Mouse (Mus musculus) left cerebral cortex, postnatal 4 days (tissue): ENCODE measurements around the gene Acvr2b. TPM values are rescaled to one million over a fixed set of nuclear protein-coding genes. Genes with fewer than 3 reads are reported as not detected.

Experiments
- DNase-seq: peaks from one replicate; pipeline ENCODE4 v3.0.0-alpha.2; 2022
- intact Hi-C: fragments of 180-260 bp; cut with DNase I; formaldehyde crosslinking; loops from one replicate; pipeline ENCODE4 v1.15.1; 2025
- total RNA-seq, 2 experiments: library from RNA; stranded (reverse); gene quantifications; 2 replicates each; pipeline ENCODE4 v1.2.3; 2021

The Acvr2b gene
- total RNA-seq, 2 experiments from 2014 or later: 23.8 to 24.6 TPM

GRCm38 (mm10) chr9:119404090-119404489, 2.2 kb downstream of the Acvr2b start:
- DNase-seq: no peak
- intact Hi-C loops: no loop called here

DNA sequence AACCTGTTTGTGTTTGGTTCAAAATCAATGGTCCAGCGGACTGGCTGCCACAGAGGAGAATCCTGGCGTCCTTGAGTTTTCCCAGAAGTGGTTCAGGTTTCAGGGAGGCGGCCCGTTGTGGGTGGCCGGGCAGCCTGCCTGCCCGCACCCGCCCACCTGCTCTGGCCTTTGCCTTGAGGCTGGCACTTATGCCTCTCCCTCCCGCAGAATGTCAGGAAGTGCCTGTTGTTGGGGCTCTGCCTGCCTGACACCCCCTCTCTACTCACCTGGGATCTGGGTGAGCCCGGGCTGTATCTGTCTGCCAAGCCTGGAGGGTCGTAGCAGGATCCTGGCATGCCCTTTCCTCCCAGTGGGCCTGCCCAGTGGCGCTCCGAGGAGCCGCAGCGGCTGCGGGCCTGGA, 6.0 kb downstream of the Acvr2b start:
- intact Hi-C loops: no loop called here
- no peak for DNase-seq

- intact Hi-C loops: no loop called here
Measured at GRCm38 (mm10) chr9:119408898-119409664, 7.2 kb downstream of the Acvr2b start.

GRCm38 (mm10) chr9:119409864-119410263, 7.9 kb downstream of the Acvr2b start:
- no peak for DNase-seq
- intact Hi-C loops: no loop called here

More at GRCm38 (mm10) chr9:119408898-119409664, 7.2 kb downstream of the Acvr2b start:
- no peak for DNase-seq

- DNase-seq: no peak
- intact Hi-C loops: no loop called here
Measured at GRCm38 (mm10) chr9:119418025-119418424, 16.1 kb downstream of the Acvr2b start.

DNA sequence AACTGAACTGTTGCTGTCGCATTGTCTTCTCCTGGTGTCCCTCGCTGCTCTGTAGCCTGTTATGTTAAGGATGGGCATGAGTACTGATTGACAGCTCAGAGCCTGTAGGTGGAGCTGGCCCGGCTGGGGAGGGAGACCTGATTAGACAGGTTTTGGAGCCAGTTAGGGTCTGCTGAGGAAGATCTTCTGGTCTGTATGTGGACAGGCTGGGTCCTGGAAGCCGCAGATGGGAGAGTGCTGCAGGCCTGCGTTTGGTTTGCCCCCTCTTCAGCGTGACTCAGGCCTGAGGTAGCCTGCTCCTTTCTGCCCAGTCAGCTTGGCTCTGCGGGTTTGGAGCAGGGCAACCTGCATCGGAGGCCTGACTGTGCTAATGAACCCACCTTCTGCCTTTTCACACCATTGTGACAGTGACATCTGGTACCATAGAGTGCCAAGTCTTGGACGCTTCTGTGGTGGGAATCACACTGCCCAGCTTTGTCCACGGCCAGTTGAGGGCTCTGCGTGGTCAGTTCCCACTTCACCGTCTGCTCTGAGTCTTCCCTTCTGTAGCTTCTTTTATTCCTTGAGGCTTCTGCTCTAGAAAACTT, 18.0 kb downstream of the Acvr2b start:
- intact Hi-C loops: no loop called here
- DNase-seq: peak; percentile 41

DNA sequence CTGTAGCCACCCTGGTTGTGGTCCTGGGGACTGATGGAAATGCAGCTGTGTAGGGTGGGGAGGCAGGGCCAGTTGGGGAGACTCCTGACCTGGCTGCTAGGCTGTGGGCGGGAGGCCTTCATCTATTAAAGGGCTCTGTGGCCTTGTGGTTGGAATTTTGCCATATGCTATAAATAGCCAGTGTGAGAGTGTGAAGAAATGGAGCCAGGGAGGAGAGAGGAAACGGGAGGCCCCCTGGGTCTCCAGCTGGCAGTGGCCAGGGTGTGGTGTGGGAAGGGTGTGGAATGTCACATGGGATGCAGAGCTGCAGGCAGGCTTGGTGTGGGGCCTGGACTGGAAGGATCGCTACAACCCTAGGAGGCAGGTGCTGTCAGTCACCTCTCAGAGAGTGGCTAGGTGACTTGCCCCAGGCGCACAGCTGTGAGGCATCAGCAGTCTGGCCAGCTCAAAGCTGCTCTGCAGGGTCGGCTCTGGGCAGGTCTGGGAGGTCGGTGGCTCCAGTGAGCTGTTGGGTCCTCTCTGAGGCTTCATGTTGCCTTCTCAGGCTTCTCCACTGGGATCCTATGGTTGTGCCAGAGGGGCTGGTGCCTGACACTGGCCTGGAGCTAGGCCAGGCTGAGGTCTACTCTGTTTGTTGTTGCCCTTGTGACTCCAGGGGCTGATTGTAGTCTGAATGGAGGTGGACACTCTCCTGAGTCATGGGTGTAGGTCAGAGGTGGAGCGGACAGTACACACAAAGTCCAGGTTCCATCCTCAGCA, 23.5 kb downstream of the Acvr2b start:
- intact Hi-C loops: no loop called here
- peak; percentile 48 for DNase-seq

GRCm38 (mm10) chr9:119425976-119426415, 24.1 kb downstream of the Acvr2b start:
- DNase-seq: no peak
- intact Hi-C loops: no loop called here

GRCm38 (mm10) chr9:119426483-119426882, 24.6 kb downstream of the Acvr2b start:
- DNase-seq: no peak
- intact Hi-C loops: no loop called here

DNA sequence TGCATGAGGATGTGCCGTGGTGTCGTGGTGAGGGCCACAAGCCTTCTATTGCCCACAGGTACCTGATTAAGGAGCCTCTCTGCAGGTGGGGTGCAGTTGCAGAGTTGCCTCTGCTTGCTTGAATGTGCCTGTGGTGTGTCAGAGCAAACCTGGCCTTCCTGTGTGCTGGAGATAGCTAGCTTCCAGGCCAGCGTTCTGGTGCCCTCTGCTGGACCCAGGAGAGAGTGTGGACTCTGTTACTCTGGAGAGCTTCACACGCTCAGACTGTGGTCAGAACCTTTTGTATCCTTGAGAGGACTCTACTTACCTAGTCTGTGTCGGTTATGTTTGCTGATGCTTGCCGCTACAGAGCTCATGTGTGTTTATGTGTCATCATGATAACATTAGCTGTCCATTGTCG, 28.4 kb downstream of the Acvr2b start:
- intact Hi-C loops: loop anchor here (10.0 kb wide), 1 partner anchor 76 kb away; the partner anchor contains the start of gene Xylb
- DNase-seq: peak; percentile 86

DNA sequence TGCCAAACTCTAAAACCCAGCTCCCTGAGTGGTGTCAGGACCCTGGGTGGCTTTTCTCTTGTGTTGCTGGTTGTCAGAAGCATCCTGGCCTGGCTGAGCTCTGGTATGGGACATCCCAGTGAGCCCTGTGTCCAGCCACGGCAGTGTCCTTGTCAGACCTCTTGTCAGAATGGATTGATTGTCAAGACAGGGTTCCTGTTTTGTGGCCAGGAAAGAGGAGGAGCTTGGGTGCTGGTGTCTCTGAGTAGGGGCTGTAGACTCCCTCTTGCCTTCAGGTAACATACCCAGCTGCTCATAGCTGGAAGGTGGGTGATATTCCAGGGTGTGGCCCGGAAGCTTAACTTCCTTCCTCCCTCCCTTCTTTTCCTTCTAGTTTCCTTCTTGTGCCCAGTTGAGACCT, 33.9 kb downstream of the Acvr2b start:
- DNase-seq: no peak
- intact Hi-C loops: loop anchor here (10.0 kb wide), 1 partner anchor 81 kb away; the partner anchor contains the start of gene Xylb

- intact Hi-C loops: loop anchor here (10.0 kb wide), 1 partner anchor 83 kb away; the partner anchor contains the start of gene Xylb
- no peak for DNase-seq
Measured at GRCm38 (mm10) chr9:119438065-119438464, 36.1 kb downstream of the Acvr2b start.

DNA sequence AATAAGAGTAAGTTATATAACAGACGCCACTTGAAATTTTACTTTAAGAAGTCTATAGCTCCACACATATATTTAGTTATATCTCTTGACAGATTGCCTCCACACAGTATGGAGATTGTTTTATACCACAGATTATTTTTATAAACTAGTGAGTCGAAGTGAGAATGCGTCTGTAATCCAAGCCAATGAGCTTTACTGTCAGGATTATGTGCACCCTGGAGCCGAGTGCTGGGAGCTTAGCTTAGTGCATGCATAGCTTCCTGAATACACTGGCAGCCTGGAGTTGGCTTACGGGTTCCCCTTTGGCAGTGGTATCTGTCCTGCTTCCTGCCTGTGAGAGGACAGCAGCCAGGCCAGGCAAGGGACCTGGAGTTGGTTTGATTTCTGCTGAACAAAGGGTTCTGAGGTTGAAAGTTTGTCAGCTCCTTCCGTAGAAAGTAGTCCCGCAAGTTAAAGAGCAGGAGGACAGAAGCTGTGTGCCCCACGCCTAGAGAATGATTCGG, 36.6 kb downstream of the Acvr2b start:
- DNase-seq: no peak
- intact Hi-C loops: loop anchor here (10.0 kb wide), 1 partner anchor 84 kb away; the partner anchor contains the start of gene Xylb

DNA sequence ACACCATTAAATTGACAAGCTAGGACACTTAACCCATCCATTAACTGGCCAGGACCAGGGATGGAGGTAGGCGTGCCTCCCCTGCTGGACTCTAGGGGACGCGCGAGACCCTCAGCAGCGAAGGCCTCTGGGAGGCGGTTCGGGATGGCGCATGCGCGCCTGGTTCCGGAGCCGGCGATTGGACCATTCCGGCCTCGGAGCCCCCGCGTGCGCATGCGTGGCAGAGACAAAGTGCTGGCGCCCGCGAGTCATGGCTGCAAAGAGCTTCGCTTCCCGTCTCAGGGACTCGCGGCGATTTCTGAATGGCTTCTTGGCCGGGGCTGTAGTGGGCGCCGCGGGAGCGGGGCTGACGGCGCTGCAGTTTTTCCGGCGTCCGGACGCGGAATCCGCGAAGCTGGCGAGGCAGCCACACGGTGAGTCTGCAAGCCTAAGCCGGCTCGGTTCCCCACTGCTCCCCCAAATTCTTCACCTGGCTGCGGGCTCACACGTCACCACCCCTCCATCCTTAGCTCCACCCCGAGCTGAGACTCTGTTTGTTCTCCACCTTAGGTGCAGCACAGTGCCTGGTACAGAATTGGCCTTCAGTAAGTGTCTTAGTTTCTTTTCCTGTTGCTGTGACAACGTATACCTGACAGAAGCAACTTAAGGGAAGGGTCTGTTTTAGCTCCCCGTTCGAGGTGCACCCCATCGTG, 43.0 kb downstream of the Acvr2b start, which contains the start of gene Exog:
Gene Exog (plus strand): TSS at position 206 of the 692 bp plus-strand sequence.
- peak; percentile 100 for DNase-seq
- intact Hi-C loops: no loop called here

DNA sequence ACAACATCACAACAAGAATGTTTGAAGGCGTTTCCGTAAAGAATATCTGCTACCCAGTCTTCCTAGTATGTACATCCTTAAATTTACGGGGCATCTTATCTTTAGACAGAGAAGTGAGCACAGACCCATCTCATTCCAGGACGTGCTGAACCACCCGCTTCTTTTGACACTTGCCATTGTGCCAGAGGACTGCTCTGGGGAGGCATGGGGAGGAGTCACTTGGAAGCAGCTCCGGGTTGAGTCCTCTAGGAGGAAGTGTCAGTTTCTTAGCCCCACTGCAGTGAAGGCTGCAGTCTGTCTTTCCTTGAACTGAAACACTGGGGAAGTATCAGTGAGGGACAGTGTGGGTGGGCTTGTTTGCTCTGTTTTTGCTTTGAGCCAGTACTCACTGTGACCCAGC, 43.8 kb downstream of the Acvr2b start:
- intact Hi-C loops: no loop called here
- no peak for DNase-seq

- no peak for DNase-seq
- intact Hi-C loops: no loop called here
Measured at GRCm38 (mm10) chr9:119455967-119456366, 54.0 kb downstream of the Acvr2b start.

GRCm38 (mm10) chr9:119457122-119457521, 55.2 kb downstream of the Acvr2b start:
- DNase-seq: no peak
- intact Hi-C loops: no loop called here

DNA sequence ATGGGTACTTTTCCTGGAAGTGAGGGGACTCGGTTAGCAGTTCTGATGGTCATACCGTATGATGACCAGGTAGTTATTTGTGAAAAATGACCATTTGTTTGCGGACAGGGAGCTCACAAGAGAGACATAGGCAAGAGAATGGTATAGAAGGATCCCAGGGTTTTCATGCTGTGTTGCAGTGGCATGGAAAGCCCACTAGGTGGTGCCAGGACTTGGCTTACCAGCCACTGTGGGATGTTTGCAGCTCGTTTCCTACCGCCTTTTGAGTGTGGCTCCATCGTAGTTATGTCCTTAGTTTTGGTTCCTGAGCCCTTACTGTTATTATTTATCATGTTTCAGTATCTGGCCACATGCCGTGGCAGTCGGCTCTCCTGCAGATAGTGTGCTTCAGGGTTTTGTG, 58.5 kb downstream of the Acvr2b start:
- intact Hi-C loops: loop anchor here (1.0 to 10.0 kb wide), 3 partner anchors 117 to 424 kb away; partner anchors contain the start of gene Scn5a
- peak; percentile 70 for DNase-seq

- DNase-seq: no peak
- intact Hi-C loops: loop anchor here (10.0 kb wide), 1 partner anchor 420 kb away; no protein-coding TSS in a partner anchor
Measured at GRCm38 (mm10) chr9:119465056-119465455, 63.1 kb downstream of the Acvr2b start.

DNA sequence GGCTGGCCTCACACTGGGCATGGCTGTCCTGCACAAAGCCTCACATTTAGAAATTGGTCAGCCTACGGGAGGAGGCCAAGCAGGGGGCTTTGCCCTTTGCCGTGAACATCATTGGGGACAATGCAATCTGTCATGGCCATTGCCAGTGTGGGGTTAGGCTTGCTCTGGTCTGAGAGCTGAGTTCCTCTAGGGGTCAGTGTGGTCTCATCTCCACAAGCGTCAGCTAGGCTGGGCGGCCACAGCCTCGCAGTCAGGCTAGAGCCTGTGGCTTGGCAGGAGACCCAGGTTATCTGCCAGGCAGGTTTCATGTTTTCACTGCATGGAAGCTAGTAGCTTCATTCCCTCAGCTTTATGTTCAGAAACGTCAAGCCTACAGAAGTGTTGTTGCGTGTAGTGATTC, 63.7 kb downstream of the Acvr2b start:
- intact Hi-C loops: loop anchor here (10.0 kb wide), 1 partner anchor 419 kb away; no protein-coding TSS in a partner anchor
- peak; percentile 81 for DNase-seq
